Mouse (Mus musculus): ENCODE data around the gene Igf2bp3. TPM values are rescaled to one million over a fixed set of nuclear protein-coding genes. Genes with fewer than 3 reads are reported as not detected.

Igf2bp3 gene
- total RNA-seq, 2 experiments from 2014 or later: 0.20 to 0.21 TPM

- peak; percentile 76 for ATAC-seq (replicated peaks; ENCODE audit: poor library complexity)
These were observed 38.7 kb downstream of the Igf2bp3 start for GRCm38 (mm10) chr6:49176018-49176417.

- no peak for ATAC-seq (replicated peaks; ENCODE audit: poor library complexity)
These were observed 40.1 kb downstream of the Igf2bp3 start for GRCm38 (mm10) chr6:49174616-49175015.

GRCm38 (mm10) chr6:49173674-49174073 is 41.1 kb downstream of the Igf2bp3 start:
- ATAC-seq (replicated peaks; ENCODE audit: poor library complexity): no peak

- ATAC-seq (replicated peaks; ENCODE audit: poor library complexity): no peak
These were observed 41.5 kb downstream of the Igf2bp3 start for GRCm38 (mm10) chr6:49173265-49173664.

GRCm38 (mm10) chr6:49171216-49171615 is 43.5 kb downstream of the Igf2bp3 start:
- ATAC-seq (replicated peaks; ENCODE audit: poor library complexity): no peak

DNA sequence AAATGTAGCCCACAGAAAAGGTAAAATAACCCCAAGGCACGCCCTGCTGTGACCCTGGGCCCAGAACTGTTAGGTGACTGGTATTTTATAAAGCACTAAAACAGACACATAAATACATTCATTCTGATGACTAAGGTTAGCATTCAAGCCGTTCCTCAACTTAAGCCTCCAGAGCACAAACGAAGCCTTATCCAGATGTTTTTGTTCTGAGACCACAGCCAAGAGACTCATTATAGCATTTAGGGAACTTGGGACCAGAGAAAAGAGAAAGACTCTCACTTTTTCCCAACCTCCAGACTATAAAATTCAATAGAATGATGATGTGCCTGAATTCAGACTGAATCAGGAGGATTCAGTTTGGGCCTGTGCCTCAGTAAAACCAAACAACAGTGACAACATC is 46.1 kb downstream of the Igf2bp3 start:
- no peak for ATAC-seq (replicated peaks; ENCODE audit: poor library complexity)

DNA sequence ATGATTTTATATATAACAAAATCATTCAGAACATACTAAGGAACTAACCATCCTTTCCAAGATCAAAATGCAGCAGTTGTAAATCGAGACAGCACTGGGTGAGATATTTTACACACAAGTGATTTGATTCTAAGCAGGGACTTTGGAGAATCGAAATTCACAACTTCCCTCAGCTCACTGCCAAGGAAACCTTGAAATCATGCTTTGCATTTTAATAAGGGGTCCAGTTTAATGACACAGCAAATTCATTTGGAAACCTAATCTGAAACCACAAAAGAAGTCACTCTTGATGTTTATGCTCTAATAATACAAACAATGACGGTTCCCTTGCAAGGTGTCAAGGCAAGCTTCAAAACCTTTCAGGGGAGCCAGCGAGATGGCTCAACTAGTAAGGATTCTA is 47.4 kb downstream of the Igf2bp3 start:
- no peak for ATAC-seq (replicated peaks; ENCODE audit: poor library complexity)

DNA sequence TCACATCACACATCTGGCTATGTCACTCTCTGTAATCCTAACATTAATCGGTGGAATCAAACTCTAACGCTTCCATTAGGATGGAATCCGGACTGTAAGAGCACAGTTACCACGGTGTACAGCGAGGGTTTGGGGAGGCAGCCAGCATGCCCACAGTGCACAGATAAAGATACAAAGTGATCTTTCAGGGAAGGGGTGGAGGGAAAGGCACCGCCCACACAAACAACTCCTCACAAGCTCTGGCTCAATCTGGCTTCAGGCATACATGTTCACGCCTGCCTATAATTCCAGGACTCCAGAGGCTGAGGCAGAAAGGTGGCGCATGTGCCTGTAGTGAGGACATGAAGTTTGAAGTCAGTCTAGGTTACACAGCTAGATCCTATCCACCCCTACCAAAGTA is 48.4 kb downstream of the Igf2bp3 start:
- ATAC-seq (replicated peaks; ENCODE audit: poor library complexity): no peak

DNA sequence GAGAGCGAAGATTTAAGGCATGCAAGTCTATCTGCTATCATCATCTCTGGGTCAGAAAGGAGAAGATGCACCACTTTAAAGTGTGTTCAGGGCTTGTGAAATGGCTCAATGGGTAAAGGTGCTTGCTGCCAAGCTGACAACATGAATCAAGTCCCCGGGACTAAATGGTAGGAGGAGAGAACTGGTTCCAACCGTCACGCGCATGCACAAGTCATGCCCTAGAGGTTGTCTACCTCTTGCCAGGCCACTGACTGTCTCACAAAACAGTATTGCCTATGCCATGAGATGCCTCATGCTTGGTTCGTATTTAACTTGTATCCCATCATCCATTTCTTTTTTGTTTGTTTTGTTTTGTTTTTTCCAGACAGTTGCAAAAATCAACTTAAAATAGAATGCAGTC is 48.9 kb downstream of the Igf2bp3 start:
- no peak for ATAC-seq (replicated peaks; ENCODE audit: poor library complexity)

- no peak for ATAC-seq (replicated peaks; ENCODE audit: poor library complexity)
These were observed 49.7 kb downstream of the Igf2bp3 start for GRCm38 (mm10) chr6:49165101-49165500.

DNA sequence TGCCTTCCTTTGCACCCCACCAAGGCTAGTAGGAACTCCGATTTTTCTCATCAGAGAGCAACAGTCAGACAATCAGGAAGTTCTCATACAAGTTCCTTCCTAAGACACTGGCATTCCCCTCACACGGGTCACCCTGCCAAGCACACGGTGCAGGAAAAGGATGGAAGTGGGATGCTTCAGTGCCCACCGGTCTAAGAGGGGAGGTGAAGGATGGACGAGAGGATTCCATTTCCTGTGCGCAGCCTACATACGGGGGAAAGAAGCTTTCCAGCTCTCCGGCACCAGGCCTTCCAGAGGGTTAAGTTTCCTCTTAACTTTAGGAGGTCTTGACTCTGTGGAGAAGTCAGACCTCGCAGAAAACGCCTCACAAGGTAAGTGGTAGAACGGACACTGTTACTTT is 50.1 kb downstream of the Igf2bp3 start:
- no peak for ATAC-seq (replicated peaks; ENCODE audit: poor library complexity)

DNA sequence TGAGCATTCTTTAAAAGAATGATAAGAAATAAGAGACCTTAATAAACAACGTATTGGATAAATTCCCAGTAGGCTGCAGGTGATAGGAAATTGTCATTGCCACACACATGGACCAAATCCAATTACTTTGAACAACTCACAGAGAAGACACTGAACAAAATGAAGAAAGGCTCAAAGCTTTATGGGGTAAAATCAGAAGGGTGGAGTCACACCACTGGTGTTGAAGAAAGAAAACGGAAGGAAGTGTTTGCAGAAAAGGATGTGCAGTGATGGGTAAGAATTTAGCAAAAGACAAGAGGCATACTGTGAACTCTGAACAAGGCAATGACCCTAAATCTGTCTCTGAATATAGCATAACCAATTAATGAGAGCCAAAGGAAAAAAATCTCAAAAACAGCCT is 54.8 kb downstream of the Igf2bp3 start:
- ATAC-seq (replicated peaks; ENCODE audit: poor library complexity): no peak

- no peak for ATAC-seq (replicated peaks; ENCODE audit: poor library complexity)
These were observed 58.0 kb downstream of the Igf2bp3 start for GRCm38 (mm10) chr6:49156826-49157175.

DNA sequence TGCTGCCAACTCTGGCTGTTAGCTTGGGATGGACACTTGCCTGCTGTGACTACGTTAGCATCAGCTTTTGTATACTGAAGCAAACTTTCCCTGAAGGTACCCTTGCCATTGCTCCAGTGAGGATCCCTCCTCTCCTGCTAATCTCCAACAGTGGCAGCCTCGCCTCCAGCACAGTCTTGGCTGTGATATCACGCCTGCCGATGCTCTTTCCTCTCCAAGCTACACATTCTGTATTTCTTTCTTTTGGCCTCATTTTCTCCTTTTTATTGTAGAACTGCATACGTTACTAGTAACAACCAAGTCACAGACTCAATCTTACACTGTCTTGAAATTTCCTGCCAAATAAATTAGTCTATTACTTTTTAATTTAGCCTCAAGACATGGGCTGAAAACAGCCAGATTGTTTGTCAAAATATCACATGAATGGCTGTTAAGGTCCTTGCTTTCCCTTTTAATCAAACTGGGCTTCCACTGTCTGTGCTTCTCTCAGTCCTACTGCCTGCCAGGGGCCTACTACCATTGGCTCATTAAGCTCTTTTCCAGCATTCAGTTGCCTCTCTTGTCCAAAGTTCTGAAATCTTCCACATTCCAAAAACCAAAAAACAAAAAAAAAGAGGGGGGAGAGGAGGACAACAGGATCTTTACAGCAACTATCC is 58.5 kb downstream of the Igf2bp3 start:
- no peak for ATAC-seq (replicated peaks; ENCODE audit: poor library complexity)

DNA sequence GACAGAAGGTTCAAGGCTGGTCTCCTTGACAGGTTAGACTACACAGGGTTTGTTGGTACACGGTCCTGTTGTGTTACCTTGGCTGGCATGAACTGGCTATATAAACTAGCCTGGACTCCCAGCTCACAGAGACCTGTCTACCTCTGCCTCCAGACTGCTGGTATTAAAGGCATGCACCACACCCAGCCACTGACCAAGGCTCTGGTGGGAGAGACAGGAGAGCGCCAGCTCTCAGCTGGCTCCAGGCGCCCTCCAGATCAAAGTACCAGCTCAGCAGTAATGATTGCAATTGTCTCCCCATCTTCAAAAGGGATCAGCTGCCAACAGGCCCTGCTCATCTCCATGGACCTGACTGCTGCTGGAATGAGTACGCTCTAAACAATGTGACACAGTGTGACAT is 63.3 kb downstream of the Igf2bp3 start:
- no peak for ATAC-seq (replicated peaks; ENCODE audit: poor library complexity)

- no peak for ATAC-seq (replicated peaks; ENCODE audit: poor library complexity)
These were observed 64.2 kb downstream of the Igf2bp3 start for GRCm38 (mm10) chr6:49150349-49151229.

DNA sequence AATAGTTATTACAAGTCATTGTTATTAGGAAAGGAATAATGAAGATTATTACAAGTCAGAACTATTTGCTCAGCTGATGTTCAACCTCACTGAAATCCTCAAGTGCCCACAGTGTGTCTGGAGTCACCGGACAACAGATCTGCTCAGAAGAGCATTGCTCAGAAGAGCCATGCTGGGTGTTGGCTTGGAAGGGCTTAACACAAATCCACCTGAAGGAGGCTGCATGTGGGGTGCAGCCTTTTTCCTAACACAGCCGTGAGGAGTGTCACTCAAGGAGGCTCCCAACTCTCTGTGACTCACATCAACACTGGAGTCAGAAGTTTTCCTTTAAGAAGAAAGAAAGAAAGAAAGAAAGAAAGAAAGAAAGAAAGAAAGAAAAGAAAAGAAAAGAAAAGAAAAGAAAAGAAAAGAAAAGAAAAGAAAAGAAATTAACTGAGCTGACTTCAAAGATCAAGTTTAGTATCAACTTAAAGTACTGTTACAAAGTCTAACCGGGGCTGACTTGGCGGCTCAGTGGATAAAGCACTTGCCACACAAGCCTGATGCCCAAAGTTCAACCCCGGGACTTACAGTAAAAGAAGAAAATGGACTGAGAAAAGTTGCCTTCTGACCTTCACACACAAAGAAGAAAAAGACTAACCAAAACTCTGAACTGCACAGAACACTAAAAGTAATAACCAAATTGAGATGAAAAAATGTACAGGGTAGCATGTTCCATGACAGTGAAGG is 65.4 kb downstream of the Igf2bp3 start:
- ATAC-seq (replicated peaks; ENCODE audit: poor library complexity): no peak

- ATAC-seq (replicated peaks; ENCODE audit: poor library complexity): no peak
These were observed 66.0 kb downstream of the Igf2bp3 start for GRCm38 (mm10) chr6:49148781-49149180.

DNA sequence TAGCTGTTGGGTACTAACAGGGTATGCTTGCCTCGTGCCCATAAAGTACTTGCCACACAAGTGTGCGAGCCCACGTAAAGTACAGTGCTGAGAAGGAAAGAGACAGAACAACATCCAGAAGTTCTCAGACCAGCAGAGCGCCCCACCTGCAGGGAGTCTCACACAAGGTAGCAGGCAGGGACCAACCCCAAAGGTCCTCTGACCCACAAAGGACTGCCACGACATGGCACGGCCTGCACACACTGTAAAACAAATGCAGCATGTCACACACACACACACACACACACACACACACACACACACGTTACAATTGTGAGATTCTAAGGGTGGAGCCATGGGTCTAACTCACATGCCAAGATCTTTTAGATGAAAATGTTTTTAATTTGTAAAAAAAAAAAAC is 66.4 kb downstream of the Igf2bp3 start:
- no peak for ATAC-seq (replicated peaks; ENCODE audit: poor library complexity)

GRCm38 (mm10) chr6:49146461-49146860 is 68.3 kb downstream of the Igf2bp3 start:
- ATAC-seq (replicated peaks; ENCODE audit: poor library complexity): no peak

DNA sequence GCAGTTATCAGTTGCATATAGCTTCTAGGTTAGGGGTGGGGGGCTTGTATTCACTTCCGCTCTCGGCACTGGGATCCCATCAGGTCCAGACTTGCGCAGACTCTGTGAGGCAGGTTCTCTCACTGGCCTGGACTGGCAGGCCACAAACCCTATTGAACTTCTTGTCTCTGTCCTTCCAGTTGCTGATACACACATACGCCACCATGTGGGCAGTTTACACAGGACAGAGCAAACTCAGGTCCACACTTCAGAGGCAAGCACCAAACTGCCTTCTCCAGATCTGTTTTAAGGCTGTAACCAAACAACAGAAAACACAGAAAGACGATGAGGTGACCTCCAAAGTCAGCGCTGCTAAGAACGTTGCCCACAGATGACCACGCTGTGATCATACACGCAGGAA is 72.3 kb downstream of the Igf2bp3 start:
- ATAC-seq (replicated peaks; ENCODE audit: poor library complexity): 0 out of 2 replicates have a peak, but pooled peaks have one; percentile 48

- ATAC-seq (replicated peaks; ENCODE audit: poor library complexity): no peak
These were observed 73.6 kb downstream of the Igf2bp3 start for GRCm38 (mm10) chr6:49141125-49141524.

All from megakaryocyte progenitor cell, adult 5-6 weeks (primary cell).